Mouse (Mus musculus): ENCODE results near the gene Slc44a1. TPM values are rescaled to one million over a fixed set of nuclear protein-coding genes. Genes with fewer than 3 reads are reported as not detected.

Slc44a1 gene
- polyA plus RNA-seq, 1 experiment = 18.1 TPM

DNA sequence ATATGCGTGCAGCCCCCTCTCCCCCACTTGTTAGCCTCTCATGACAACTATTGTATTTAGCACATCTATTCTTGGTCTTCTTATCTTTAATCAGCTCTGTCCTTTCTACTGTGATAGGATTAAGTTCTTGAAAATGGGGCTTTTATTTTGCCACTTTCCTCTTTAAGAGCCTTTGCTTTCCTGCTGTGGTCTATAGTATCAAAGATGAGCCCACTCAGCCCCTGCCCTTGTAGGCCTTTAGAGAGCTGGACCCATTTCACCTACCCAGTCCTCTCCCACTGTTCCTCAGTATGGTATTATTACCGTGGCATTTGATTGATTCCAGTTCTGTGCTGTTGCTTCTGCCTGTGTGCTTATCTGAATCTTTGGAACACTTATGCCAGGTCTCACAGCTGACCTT lies 55.4 kb downstream of the Slc44a1 start:
- Histone ChIP-seq H3K27me3 (ENCODE audit: control insufficient read depth, insufficient read depth, low read length) (no peaks in the 10 kb centered on the region), H3K36me3 (ENCODE audit: control insufficient read depth, insufficient read depth, low read length) (no peaks in the 10 kb centered on the region), H3K27ac (ENCODE audit: control insufficient read depth, insufficient read depth, low read length) (no peak overlapping the region), H3K4me1 (replicated peaks; ENCODE audit: control insufficient read depth, insufficient read depth, low read length) (no peaks in the 10 kb centered on the region), H3K4me3 (ENCODE audit: control insufficient read depth, insufficient read depth, low read length) (no peak overlapping the region)
- DNase-seq = no peak
- TF ChIP-seq POLR2A (IDR thresholded peaks at IDR 0.05; ENCODE audit: control insufficient read depth, extremely low read depth, insufficient read depth, low read length, poor library complexity) = no peak
- no peak for TF ChIP-seq CTCF (IDR thresholded peaks at IDR 0.05; ENCODE audit: borderline replicate concordance, control insufficient read depth, extremely low read depth, insufficient read depth, low read length, poor library complexity)
- 91% methylated on average over 2 of the region's 2 CpGs for WGBS

DNA sequence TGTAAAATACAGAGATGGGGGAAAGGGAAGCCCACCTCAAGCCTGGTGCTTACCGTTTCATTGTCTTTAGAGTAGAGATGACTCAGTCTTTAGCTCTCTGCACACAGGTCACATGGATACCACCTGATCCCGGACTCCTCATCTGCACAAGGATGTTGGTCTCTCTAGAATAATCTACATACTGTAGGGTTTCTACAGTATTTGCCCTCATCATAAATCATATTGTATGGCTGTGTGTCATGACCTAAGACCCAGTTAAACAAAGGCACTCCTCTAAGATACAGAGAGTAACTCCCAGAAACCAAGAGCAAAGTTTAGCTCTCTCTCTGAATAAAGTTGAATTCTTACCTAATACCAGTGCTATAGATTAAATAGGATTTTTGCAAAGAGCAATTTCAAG lies 62.6 kb downstream of the Slc44a1 start:
- DNase-seq = no peak
- Histone ChIP-seq H3K4me1 (replicated peaks; ENCODE audit: control insufficient read depth, insufficient read depth, low read length) (no peaks in the 10 kb centered on the region), H3K27ac (ENCODE audit: control insufficient read depth, insufficient read depth, low read length) (no peak overlapping the region), H3K4me3 (ENCODE audit: control insufficient read depth, insufficient read depth, low read length) (no peak overlapping the region), H3K36me3 (ENCODE audit: control insufficient read depth, insufficient read depth, low read length) (no peaks in the 10 kb centered on the region), H3K27me3 (ENCODE audit: control insufficient read depth, insufficient read depth, low read length) (no peaks in the 10 kb centered on the region)
- TF ChIP-seq CTCF (IDR thresholded peaks at IDR 0.05; ENCODE audit: borderline replicate concordance, control insufficient read depth, extremely low read depth, insufficient read depth, low read length, poor library complexity) (no peak), POLR2A (IDR thresholded peaks at IDR 0.05; ENCODE audit: control insufficient read depth, extremely low read depth, insufficient read depth, low read length, poor library complexity) (no peak)
- 97% methylated on average over 2 of the region's 2 CpGs for WGBS

DNA sequence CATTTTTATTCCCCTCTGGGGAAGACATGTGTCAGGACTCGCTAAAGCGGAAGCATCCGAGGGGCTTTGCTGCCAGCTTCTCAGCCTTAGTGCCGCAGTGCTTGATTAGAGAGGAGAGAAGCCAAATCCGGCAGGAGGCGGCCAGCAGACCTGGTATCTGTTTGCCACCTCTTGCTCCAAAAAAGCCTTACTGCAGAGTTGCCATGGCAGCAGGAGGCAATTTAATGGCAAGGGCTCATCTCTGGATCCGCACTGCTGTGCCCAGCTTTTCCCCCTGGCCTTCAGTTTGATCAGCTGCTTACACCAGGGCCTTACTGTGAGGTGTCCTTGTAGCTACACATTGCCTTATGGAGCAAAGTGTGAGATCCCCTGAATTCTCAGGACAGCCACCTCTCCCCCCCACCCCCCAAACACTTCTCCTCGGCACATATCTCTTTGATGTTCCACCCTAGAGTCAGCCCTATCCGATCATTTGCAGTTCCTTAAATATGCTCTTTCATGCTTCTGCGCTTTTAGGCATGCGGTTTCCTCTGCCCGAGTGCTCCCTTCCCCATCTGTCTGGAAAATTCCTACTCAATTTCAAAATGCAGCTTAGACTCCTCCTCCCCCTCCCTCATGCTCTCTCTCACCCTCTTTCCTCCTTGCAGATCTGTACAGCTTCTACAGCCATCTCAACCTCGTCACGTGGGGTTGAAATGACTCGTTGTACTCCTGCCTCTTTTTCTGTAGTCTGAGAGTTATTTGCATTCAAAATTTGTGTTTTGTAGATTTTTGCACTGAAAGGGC lies 72.1 kb downstream of the Slc44a1 start:
- Histone ChIP-seq H3K27me3 (ENCODE audit: control insufficient read depth, insufficient read depth, low read length) (no peaks in the 10 kb centered on the region), H3K36me3 (ENCODE audit: control insufficient read depth, insufficient read depth, low read length) (no peaks in the 10 kb centered on the region), H3K4me1 (replicated peaks; ENCODE audit: control insufficient read depth, insufficient read depth, low read length) (peaks cover 15% of the 10 kb centered on the region), H3K27ac (ENCODE audit: control insufficient read depth, insufficient read depth, low read length) (no peak overlapping the region), H3K4me3 (ENCODE audit: control insufficient read depth, insufficient read depth, low read length) (no peak overlapping the region)
- 47% methylated on average over 15 of the region's 15 CpGs for WGBS
- TF ChIP-seq CTCF (IDR thresholded peaks at IDR 0.05; ENCODE audit: borderline replicate concordance, control insufficient read depth, extremely low read depth, insufficient read depth, low read length, poor library complexity) = no peak
- DNase-seq = no peak

DNA sequence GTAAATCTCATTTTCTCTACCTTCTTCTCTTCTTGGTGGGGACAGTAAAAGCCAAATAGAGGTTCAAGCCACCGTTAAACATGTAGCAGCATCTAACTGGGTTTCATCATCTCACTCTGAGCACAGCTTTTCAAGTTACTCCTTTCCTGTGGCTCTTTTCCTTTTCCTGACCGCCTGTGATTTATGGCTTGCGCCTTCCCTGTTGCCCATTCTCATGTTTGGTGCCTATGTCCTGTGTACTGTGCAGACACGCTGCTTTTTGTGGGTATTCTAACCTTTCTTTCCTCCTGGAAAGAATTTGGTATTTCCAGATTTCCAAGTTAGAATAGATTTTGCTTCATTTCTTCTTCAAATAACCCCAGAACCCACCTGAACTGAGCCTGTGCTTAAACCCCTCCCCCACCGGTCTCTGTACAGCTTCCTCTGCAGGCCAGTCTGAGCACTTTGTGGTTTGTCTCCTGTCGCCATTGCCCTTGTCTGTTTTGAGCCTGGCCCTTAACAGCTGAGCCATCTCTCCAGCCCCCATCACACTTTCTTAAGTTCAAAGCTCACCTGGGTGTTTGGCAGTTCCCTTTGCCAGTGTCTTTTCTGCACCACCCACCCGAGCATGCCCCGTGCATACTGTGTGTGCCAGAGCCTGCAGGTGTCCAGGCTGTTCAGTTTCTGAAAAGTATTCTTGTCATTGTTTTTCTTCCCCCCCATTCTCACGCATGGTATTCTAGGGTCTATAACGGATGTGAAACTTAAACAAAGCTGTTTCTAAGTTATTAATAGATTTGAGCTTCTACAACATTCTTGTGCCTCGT lies 73.3 kb downstream of the Slc44a1 start:
- 11% methylated on average over 11 of the region's 11 CpGs for WGBS

DNA sequence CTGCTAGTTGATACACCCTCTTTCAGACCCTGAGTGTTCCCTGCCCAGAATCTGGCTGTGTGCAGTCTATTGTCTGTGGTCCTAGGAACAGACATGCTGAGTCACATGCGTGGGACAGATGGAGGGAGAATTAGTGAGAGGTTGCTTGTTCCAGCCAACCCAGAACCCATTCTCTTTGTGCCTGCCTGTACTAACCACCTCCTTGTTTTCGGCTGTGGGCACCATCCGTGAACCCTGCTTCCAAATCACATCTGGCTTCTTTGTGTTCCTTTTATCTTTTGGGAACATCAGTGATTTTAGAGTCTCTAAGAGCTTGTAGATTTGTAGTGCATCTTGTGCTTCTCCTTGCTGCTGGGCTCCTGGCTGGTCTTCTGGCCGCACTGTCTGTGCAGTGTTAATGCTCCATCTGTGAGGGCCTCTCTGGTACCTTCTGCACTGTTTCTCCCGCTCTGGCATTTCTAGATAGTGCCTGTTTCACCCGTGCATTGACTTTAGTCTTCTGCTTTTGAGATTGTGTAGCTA lies 75.9 kb downstream of the Slc44a1 start:
- Histone ChIP-seq H3K4me3 (ENCODE audit: control insufficient read depth, insufficient read depth, low read length) (no peak overlapping the region), H3K27ac (ENCODE audit: control insufficient read depth, insufficient read depth, low read length) (no peak overlapping the region), H3K4me1 (replicated peaks; ENCODE audit: control insufficient read depth, insufficient read depth, low read length) (peaks cover 15% of the 10 kb centered on the region), H3K27me3 (ENCODE audit: control insufficient read depth, insufficient read depth, low read length) (no peaks in the 10 kb centered on the region), H3K36me3 (ENCODE audit: control insufficient read depth, insufficient read depth, low read length) (no peaks in the 10 kb centered on the region)
- DNase-seq = no peak
- WGBS = 74% methylated on average over 6 of the region's 6 CpGs
- TF ChIP-seq CTCF (IDR thresholded peaks at IDR 0.05; ENCODE audit: borderline replicate concordance, control insufficient read depth, extremely low read depth, insufficient read depth, low read length, poor library complexity) (no peak), POLR2A (IDR thresholded peaks at IDR 0.05; ENCODE audit: control insufficient read depth, extremely low read depth, insufficient read depth, low read length, poor library complexity) (no peak)

More for the DNA sequence above, 73.3 kb downstream of the Slc44a1 start:
- H3K27me3 ChIP-seq (ENCODE audit: control insufficient read depth, insufficient read depth, low read length) = no peaks in the 10 kb centered on the region
- no peak for TF ChIP-seq POLR2A (IDR thresholded peaks at IDR 0.05; ENCODE audit: control insufficient read depth, extremely low read depth, insufficient read depth, low read length, poor library complexity)
- TF ChIP-seq CTCF (IDR thresholded peaks at IDR 0.05; ENCODE audit: borderline replicate concordance, control insufficient read depth, extremely low read depth, insufficient read depth, low read length, poor library complexity) = no peak
- H3K36me3 ChIP-seq (ENCODE audit: control insufficient read depth, insufficient read depth, low read length) = no peaks in the 10 kb centered on the region
- H3K27ac ChIP-seq (ENCODE audit: control insufficient read depth, insufficient read depth, low read length) = no peak overlapping the region
- H3K4me3 ChIP-seq (ENCODE audit: control insufficient read depth, insufficient read depth, low read length) = no peak overlapping the region
- DNase-seq = peak; percentile 39
- peaks cover 15% of the 10 kb centered on the region for H3K4me1 ChIP-seq (replicated peaks; ENCODE audit: control insufficient read depth, insufficient read depth, low read length)

DNA sequence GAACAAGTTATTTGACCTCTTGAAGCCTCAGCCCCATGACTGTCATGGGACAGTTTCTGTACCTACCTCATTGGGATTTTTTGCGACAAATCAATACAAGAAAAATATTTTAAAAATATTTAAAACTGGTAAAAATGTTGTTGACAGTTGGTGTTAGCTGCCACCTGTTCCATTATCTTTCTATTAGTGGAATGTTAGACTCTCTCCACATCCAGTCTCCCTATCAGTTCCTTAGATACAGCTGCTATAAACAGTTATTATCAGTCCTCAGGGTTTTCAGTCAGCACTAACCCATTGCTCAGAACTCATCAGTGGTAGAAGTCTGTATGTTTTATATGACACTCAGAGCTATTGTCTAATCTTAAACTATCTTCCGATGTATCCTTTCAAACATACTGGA lies 79.2 kb downstream of the Slc44a1 start:
- WGBS = 99% methylated on average over 2 of the region's 2 CpGs
- no peaks in the 10 kb centered on the region for H3K36me3 ChIP-seq (ENCODE audit: control insufficient read depth, insufficient read depth, low read length)
- no peaks in the 10 kb centered on the region for H3K4me1 ChIP-seq (replicated peaks; ENCODE audit: control insufficient read depth, insufficient read depth, low read length)
- no peak overlapping the region for H3K27ac ChIP-seq (ENCODE audit: control insufficient read depth, insufficient read depth, low read length)
- DNase-seq = no peak
- no peaks in the 10 kb centered on the region for H3K27me3 ChIP-seq (ENCODE audit: control insufficient read depth, insufficient read depth, low read length)
- H3K4me3 ChIP-seq (ENCODE audit: control insufficient read depth, insufficient read depth, low read length) = no peak overlapping the region
- TF ChIP-seq CTCF (IDR thresholded peaks at IDR 0.05; ENCODE audit: borderline replicate concordance, control insufficient read depth, extremely low read depth, insufficient read depth, low read length, poor library complexity) (no peak), POLR2A (IDR thresholded peaks at IDR 0.05; ENCODE audit: control insufficient read depth, extremely low read depth, insufficient read depth, low read length, poor library complexity) (no peak)

Measured in thymus, adult 2 months (tissue).